Mouse (Mus musculus) ovary, adult 18-20 months (tissue): ENCODE data around the gene Lmbrd1.
A peak's percentile ranks its signal among the peaks of the same experiment; 100 is the strongest.
"Not testable (repeated sequence)": the region's sequence is repeated elsewhere in the genome, so short reads cannot be mapped to it uniquely, and the experiment has no call there.

ENCODE experiments used
- DNase-seq: peaks from one replicate; pipeline ENCODE4 v3.0.0; 2022; ENCODE audit warnings: low spot score, mixed read lengths

The Lmbrd1 gene

DNA sequence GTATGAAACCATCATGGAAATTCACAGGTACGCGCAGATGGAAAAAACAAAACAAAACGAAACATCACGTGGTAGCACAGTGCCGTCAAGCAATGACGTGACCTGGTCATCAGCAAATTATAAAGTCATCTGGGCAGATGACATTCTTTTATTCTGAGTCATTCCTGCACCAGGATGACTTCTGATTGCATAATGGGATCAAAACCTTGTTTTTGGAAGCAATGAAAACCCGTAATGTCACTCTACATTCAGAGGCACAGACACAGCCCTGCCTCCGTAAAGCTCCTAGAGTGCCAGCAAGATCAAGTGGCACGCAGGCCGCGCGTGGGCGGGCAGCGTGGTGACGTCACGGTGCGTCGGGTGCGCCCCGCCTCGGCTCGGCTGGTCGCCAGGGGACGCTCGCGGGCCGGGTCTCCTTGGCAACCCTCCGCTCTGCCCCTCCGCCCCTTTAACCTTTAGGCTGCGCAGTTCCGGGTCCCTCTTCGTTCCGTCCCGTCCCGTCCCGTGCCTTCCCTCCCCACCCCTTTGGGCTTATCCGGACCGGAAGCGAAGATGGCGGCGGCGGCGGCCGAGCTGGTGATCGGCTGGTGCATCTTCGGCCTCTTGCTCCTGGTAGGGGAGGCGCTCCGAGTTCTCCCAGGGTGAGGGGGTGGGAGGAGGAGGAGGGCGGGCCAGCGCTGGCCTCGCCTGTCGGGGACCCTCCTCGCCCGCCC is at the start of gene Lmbrd1:
Gene Lmbrd1 (plus strand): TSS at position 426 of the 713 bp plus-strand sequence.
- DNase-seq: peak; percentile 86

DNA sequence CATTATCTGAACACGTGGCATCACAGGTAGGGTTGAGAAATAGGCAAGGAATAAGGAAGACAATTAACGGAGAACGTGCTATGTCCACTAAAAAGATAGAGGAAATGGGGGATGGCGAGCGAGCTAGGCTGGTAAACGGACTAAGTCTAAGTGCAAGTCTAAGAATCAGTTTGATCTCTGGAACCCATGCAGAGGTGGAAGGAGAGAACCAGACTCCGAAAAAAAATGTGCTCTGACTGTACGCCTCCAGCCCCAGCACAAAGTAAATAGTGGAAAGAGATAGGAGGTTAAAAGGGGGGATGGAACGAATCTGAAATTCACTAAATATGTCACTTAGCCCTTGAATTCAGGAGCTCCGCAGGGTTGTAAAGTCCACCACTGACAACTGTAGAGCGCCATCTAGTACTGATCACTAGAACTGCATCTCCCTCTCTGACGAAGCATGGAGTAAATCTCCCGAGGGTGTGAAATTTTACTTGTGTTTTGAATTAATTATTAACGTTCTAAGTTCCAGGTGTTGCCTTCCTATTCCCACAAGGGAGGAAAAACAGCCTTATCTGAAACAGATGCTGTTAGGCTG is 44.8 kb upstream of the Lmbrd1 start:
- no peak for DNase-seq

DNA sequence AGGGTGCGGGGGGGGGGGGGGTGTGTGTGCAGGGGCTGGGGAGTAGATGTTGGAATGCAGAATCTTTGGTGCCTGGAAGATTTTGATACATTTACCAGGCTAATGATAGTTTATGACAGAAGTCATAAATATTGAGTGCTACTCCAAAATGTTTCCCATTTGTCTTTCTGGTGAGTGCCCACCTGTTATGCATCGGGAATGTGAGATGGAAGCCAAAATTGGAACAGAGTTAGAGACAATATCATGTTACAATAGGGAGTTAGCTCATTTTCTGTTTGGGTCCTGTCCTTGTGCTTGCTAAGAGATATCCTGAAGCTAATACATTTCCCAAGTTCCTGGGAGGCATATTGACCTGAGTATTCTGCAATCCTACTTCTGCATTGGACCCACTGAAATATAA is 28.3 kb upstream of the Lmbrd1 start:
- DNase-seq: no peak

DNA sequence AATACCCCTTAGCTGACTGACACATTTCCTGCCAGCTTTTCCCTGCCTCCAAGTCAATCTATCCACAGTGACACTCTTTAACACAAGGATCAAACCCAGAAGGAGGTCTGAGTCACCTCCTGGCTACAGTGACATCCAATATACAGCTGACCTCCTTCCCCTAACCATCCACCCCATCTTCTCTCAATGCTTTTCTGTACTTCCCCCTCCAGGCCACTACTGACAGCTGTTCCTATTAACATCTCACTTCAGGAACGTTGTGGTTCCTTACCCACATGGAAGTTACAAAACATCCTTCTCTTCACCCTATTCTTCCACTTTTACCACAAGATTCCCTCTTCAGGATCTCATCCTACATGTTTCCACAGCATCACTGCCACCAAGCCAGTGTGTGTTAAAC is 18.5 kb upstream of the Lmbrd1 start:
- DNase-seq: no peak

DNA sequence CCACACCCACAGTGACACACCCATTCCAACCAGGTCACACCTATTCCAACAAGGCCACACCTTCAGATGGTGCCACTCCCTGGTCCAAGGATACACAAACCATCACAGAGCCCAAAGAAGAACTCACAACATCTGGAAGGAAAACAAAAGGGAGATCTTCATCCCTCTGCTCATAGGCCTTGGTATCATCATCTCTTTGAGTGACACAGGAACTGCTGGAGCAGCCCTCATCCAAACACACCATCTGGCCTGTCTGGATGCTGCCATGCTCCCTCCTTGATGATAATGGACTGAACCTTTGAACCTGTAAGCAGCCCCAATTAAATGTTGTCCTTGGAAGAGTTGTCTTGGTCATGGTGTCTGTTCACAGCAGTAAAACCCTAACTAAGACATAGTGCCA is 17.8 kb upstream of the Lmbrd1 start:
- not testable (repeated sequence) for DNase-seq

DNA sequence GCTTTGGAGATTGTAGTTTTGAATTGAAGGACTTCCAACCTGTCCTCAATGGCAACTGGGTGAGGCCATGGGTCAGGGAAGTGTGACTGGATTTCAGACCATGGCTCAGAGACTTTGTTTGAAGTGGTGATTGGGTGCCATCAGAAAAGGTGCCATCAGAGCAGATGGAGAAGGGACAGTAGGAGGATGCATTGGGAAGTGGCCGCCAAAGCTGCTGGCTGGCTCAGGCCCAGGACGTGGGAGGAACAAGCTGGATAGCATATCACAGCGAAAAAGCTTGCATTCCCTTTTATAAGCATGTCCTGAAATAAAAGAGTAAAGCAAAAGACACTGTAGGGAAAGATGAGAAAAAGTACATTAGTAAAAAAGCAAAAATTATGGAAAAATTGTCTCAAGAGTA is 16.9 kb upstream of the Lmbrd1 start:
- no peak for DNase-seq

DNA sequence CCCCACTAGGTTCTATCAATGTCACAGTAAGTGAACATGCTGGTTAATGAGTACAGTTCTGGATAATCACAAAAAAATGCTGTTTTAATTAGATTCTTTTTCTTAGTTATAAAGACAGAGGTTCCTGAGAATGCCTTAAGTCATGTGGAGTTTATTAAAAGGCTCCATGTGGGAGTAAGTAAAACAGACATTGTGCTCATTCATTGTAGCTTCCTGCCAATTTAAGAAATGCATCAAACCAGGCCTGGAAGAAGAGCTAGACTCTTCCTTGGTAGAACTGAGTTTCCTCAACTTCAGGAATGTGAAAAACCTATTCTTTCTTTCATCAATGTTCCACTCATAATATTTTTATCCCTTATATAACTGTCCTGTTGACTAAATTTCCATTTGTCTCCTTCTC is 14.3 kb upstream of the Lmbrd1 start:
- no peak for DNase-seq

DNA sequence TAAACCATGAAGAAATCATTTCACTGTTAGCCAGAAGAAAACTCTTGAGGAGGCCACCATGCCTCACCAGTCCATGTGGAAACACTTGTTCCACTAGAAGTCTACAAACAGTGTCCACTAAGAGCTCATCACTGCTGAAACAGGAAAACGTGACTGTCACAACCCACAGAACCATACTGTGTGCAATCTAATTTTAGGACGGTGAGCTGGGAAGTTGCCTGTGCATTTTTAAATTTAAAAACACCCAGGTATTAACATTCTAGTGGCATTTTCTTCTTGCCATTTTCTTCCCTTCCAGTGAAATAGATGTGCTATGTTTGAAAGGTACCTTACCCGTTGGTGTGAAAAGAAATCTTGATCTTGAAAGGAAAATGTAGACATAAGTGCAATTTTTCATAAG is 5.2 kb upstream of the Lmbrd1 start:
- no peak for DNase-seq

DNA sequence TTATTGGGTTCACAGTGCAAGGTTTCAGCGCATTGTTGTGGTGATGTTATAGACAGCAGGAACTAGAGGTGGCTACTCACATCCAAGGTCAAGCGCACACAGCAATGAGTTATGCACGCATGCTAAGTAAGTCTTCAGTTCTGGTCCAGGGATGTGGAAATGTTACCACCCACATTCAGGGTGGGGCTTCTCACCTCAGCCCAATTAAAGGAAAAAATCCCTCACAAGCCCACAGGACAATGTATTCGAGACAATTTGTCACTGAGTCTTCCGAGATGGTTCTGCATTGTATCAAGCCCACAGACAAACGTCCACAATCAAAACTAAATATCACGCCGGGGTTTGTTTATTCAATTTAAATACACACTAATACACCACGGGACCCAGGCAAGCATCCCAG is 724 bp upstream of the Lmbrd1 start:
- DNase-seq: no peak

DNA sequence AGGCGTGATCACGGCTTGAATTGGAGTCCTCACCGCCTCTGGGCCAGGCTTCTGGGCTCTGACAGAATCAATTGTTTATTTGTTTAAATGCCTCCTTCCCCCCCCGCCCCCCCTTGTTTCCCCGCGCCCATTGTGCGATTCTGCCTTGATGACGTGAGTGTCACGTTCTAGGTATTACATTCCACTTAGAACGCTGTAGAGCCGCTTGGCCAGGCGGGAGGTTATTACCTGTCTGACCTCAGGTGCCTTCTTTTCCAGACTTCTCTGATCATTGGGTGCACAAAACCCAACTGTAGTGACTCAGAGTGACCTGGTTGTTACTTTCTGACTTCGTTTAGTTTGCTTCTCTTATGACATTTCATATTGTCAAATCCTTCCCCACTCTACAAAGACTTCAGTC is 641 bp downstream of the Lmbrd1 start:
- no peak for DNase-seq

DNA sequence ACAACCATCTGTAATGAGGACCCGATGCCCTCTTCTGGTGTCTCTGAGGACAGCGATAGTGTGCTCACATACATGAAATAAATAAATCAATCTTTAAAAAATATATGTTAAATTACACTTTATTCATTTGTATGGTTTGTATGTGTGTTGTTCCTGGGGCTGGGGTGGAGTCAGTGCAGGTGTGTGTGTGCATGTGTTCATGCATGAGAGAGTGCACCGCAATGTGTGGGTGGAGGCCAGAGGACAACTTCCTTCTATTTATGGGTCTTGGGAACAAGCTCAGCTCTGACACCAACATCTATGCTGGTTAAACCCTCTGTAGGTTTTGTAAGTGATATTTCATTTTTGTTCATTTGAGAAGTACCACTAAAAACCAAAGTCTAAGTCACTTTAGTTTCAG is 2.6 kb downstream of the Lmbrd1 start:
- DNase-seq: no peak

DNA sequence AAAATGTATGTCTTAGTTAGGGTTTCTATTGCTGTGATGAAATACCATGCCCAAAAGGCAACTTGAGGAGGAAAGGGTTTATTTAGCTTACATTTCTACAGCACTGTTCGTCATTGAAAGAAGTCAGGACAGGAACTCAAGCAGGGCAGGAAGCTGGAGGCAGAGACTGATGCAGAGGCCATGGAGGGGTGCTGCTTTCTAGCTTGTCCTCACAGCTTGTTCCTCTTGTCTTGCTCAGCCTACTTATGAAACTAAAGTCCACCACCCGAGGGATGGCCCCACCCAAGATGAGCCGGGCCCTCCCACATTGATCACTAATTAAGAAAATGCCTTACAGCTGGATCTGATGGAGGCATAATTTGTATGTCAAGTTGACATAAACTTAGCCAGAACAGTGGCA is 3.5 kb downstream of the Lmbrd1 start:
- DNase-seq: no peak

DNA sequence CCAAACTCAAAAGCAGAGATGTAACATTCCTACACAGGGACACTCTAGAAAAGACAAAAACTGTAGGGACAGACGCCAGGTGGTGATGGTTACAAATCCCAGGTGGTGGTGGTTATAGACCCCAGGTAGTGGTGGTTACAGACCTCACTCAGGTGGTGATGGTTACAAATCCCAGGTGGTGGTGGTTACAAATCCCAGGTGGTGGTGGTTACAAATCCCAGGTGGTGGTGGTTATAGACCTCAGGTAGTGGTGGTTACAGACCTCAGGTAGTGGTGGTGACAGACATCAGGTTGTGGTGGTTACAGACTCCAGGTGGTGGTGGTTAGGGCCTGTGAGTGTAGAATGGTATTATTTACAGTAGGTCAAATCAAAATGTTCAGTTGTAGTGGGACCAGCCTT is 5.5 kb downstream of the Lmbrd1 start:
- DNase-seq: no peak

DNA sequence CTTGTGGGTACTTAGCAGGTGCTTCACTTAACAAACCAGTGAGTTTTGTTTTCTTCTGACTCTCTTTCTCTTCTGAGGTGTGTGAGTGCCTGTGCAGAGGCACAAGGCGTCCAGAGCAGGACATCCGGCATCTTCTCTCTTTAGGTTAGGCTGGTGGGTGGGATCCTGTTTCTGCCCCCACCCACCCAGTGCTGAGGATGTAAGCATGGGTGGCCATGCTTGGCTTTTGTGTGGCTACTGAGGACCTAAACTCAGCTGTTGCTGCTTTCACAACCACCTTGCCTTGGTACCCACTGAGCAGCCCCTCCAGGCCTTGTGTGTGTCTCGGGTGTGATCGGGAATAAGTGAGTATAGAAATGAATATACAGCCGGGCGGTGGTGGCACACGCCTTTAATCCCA is 7.2 kb downstream of the Lmbrd1 start:
- DNase-seq: no peak

DNA sequence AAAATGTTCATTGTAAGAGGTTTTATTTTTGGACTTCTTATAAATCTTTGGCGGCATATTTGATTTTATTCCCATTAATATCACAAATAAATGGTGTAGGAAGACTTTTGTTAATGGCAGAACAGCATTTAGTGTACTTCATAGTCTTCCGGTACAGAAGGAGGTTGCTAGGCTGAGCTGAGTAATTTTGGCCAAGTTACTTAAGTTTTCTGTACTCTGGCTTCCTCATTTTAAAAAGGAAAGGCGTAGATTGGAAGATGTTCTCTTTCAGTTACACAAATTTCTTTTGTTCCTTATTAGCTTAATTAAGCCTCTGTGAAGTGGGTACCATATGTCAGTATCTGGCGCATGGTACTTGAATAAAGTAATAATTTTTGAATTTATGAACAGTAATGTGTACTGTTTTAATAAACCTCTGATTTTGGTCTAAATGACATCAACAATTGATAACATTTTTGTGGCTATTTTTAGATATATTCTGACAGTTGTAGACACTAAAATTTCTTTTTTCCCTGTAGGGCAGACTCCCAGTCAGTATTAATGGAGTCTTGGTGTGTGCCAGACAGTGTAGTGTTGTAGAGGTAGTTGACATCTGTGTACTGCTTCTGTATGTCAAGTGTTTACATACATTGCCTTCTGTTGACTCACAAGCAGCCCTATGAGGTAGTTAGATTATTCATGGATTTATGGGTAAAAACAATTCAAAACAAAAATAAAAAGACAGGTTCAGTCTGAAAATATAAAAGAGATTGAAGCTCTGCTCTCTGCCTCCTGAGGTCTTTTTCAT is 8.0 kb downstream of the Lmbrd1 start:
- DNase-seq: no peak

DNA sequence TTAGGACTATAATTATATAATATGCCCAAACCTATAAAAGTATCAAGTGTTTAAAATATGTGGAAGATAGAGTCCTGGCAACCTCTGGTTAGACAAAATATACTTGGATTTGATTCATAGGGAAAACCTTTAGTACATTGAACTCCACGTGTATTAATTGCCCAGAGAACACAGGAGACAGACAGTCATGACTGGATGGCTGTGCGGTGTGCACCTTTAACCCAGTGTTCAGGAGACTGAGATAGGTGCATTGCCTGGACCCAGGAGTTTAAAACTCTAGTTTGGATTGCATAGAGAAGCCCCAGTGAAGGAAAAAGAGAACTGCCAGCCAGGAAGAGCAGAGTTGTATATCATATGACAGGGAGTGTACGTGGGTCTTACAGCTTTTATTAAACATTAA is 19.2 kb downstream of the Lmbrd1 start:
- no peak for DNase-seq

DNA sequence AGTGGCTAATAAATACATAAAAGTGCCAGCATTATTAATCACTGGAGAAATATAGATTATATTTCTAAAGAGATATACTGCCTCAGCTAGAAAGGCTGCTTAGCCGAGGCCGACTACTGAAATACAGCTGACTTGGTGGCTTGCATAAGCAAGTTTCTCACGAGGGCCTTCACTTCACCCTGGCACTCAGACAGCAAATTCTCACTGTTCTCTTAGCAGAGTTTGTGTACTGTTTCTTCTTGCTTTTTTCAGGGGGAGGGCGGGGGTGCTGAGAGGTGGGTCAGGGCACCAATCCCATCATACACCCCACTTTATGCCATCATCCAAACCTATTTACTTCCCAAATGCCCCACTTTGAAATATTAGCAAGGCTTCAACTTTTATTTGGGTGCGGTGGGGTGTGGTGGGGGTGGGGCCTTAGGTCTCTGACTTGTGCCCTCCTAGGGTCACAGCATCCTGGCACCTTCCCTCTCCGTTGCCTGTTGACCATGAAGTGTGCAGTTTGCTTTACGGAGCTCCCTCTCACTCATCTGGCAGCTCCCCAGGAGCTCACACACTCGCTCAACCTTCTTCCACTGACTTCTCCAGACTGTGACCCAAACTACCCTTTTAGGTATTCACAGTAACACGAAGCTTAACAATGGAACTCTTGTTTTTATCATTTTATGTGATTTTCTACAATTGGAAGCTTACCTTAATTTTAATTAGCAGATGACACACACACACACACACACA is 19.9 kb downstream of the Lmbrd1 start:
- DNase-seq: no peak

DNA sequence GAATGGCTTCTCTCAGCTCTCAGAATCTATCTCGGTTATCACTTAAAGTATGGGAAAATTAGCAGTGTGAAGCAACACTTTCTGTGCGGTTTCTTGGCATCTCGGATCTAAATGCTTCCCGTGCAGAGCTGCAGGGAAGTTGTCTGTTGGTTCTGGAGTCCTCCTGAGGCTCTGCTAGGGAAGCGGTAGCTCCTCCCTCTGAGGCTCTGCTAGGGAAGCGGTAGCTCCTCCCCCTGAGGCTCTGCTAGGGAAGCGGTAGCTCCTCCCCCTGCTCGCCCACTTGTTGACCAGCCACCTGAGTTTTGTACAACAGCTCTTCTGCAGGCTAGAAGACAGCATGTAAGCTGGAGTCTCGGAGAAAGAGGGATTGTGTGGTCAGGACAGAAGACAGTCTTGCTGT is 20.9 kb downstream of the Lmbrd1 start:
- DNase-seq: no peak

DNA sequence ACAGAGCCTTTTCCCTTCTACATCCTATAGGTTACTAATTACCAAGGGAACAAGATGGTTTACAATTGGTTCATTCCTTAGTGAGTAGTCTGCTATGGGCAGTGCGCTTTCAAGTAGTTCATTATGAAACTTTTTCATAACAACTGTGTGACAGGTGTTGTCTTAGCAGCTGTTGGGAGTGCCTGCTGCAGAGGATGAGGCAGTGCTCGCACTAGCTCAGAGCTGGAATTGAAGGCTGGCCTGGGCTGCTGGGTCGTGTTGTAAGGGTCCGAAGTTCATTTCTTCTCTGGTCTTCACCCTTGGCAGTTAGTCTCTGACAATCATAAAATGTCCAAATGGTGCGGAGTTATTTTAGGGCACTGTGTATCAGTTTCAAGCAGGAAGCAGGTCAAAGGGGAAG is 21.8 kb downstream of the Lmbrd1 start:
- DNase-seq: no peak

DNA sequence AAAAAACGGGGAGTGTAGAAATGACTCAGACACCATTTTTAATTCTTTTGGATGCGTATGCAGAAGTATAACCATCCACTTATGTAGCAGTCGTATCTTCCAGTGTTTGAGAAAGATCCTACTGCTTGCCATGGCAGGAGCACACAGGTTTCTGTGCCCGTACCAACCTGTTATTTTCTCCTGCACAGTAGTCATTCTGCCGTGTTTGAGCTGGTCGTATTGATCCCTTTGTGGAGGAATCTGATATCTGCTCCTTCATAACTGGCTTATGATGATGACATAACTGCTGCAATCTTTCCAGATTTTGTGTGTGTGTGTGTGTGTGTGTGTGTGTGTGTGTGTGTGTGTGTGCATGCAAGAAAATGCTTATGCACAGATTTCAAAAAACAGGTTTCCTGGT is 25.4 kb downstream of the Lmbrd1 start:
- DNase-seq: no peak

DNA sequence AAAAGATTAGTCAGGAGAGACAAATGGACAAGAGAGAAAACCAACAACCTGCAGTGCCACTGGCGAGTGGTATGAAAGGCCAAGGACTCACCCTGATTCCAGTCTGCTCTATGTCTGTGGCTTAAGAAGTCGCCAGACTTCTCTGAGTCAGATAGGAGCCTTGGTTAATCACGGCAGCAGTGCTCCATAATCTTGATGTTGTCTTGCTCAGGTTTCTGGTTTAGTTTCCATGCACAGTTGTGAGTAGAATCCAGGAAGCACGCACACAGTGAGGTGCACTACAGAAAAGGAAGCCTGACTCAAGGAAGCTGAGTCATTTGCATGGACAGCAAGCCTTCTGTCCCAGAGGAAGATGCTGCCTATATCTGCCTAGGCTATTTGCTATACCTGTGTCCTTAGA is 37.9 kb downstream of the Lmbrd1 start:
- DNase-seq: no peak

DNA sequence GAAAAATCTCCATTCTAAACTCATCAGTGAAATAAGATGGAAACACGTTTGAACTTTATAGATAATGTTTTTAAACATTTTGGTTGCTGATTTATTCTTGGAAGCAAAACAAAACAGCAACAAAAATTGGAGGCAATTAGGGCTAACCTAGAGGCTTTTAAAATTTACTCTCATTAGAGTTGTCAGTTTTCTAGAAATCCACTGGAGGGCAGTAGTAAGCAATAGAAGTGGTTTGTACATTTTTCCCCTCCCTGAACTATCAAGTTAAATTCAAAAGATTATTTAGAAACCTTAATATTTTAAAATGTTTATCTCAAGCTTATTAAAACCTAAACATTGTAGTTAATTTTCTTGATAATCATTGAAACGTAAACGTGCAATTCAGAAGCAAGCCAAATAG is 41.2 kb downstream of the Lmbrd1 start:
- DNase-seq: no peak

DNA sequence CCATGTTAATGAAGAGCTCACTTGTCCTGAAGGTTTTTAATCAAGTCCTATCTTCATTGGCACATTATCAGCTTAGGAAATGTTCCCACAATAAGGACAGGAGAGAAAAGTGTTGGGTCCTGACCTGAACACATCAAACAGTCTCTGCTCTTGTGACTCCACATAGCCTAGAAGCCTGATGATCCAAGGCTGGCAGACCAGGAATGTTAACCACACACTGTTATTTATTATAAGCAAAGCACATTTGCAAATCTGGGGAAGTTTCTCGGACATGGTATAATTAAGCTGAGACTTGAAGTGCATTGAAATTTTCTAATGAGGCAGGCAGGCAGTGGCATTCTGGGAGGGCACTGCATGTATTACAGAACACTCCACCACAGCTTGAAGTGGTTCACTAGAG is 41.8 kb downstream of the Lmbrd1 start:
- DNase-seq: no peak
